Mouse (Mus musculus): ENCODE results near the gene Atp2b4.

Atp2b4 gene

DNA sequence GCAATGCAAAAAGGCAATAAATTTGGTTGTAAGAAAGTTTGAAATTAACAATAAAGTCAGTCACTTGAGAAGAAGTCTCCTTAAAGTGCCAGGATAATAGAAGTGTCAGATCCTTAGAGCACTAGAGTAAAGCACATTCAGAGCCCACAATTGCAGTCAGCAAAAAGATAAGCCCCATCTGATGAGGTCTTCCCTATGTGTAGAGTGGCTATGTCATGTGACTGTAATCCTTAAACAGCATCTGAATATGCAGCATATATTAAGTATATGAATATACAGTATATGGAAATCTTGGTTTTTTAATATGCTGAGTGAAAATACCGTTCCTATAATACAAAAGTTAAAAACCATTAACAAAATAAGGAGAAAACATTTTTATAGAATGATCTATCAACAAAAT is 147.8 kb downstream of the Atp2b4 start:
- DNase-seq (ENCODE audit: low read depth, low spot score), result no peak

DNA sequence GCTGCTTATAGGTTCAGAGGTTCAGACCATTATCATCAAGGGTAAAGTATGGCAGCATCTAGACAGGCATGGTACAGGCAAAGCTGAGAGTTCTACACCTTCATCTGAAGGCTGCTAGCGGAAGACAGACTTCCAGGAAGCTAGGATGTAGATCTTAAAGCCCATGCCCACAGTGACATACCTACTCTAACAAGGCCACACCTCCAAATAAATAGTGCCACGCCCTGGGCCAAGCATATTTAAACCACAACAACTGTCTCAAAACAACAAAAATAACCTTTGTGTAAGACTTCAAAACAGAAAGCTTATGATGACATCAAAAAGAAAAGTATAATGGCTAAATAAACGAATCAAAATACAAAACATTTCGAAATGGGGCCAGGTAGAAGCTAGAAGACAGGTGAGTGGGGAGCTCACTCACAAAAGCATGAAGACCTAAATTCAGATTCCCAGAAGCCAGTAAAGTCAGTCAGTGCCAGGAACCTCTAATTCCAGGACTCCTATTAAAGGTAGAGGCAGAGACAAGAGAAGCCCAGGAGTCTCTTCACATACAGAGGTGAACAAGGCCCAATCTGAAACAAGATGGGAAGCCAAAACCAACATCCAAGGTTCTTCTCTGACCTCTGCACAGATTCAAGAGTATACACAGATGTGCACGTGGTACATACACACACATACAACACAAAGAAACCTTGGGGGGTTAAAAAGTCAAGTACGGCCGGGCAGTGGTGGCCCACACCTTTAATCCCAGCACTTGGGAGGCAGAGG is 150.4 kb downstream of the Atp2b4 start:
- no peak for DNase-seq (ENCODE audit: low read depth, low spot score)

Data from embryo, embryonic 11.5 days (tissue).